Mouse (Mus musculus) regulatory T cell (primary cell): Measurements from ENCODE around the gene Rabl3.

Source experiments
- in situ Hi-C: fragments of 300-600 bp; cut with MboI, MseI; formaldehyde crosslinking; loops from one replicate; pipeline ENCODE4 v1.15.1; 2025; ENCODE audit warnings: high pct_unique_total_duplicates

Gene Rabl3

DNA sequence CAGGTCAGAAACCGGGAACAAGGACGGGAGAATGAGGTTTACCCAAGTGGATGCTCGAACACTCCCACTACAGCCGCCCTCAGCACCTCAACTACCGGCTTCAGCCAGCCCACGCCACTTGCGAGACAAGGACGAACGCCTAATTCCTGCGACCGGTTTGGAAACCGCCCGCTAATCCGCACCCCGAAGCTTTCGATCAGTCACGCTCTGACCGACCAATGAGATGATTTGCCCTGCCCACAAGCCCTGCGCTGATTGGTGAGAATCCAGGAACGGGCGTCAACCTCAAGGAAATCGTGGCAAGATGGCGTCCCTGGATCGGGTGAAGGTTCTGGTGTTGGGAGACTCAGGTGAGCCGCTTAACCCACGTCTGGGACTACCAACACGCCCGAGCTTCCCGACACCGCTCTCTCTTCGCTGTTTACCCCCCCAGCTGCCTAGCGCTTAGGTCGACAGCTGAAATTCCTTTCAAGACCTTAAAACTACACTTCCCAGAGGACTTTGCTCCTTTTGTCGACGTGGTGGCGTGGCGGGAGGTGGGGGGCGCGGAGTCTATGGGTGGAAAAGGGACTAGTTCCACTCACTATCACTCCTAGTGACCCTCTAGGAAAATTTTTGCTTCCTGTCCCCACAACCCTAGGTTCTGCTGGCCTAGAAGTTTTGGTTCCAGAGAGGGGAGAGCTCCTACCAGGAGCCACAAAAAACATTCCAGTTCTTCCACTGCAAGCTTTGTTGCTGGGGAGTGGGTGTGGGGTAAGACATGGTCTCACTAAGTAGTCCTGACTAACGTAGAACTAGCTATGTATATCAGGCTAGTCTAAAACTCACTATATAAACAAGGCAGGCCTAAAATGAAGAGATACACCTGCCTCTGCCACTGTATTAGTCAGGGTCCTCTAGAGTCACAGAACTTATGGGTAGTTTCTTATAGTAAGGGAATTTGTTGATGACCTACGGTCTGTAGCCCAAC lies at the start of gene Rabl3, which contains the start of gene Gtf2e1:
Gene Rabl3, plus strand, starts transcription at position 275 of the 970 bp plus-strand sequence.
Gene Gtf2e1, minus strand, starts transcription at position 179 of the 970 bp plus-strand sequence.
- in situ Hi-C loops = loop anchor here (25.0 kb wide), 1 partner anchor 1678 kb away; the partner anchor contains the start of gene Parp14

DNA sequence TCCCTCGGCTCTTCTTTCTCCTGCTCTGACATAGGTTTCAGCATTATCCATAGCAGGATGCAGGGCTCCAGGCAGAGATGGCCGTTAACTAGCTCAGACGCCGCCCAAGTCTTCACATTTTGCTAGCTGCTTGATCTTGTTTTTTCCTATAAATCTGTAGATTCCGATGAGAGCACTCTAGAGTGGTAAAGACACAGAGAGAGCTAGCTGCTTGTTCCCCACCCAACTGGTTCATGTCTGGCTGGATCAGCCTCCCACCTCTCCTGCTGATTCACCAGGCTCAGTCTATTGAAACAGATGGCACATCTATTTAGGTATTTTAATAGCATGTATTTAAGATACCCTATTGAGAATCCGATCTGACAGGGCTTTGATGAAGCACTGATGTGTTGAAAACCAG lies 44.7 kb upstream of the Rabl3 start:
- in situ Hi-C loops = no loop called here

GRCm38 (mm10) chr16:37498581-37498980 lies 41.1 kb upstream of the Rabl3 start:
- in situ Hi-C loops = no loop called here

DNA sequence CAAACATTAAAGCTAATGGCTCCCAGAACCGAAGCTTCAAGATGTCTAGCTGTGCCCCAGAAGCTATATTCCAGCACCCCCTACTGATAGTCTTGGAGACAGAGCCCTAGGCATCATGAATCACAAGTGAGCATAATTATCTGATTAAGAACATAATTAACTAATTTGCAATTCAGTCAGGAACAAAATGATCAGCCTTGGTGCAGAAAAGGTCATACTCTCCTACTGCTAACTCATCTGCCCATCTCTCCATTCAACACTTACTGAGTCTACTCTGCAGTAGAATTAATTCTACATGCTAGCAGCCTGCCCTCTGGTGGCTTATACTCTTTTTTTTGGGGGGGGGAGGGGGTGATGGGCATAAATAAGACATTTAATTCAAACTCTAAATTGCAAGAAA lies 35.2 kb upstream of the Rabl3 start:
- in situ Hi-C loops = no loop called here

DNA sequence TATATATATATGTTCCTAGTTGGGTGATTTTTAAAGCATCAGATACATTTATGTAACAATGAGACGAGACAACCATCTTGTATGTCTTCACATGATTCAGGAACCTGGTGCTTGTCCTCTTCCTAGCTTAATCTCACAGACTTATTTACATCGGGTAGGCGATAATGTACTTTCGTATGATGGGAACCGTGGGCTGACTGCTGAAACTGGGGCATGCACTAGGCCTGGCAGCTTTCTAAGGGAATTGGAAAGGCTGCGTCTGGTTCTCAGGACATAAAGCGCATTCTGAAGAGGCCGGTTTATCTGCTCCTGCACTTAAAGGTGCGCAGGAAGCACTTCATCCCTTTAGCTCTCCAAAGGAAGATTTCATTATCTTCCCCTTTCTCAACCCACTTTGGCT lies 32.9 kb upstream of the Rabl3 start:
- in situ Hi-C loops = no loop called here

GRCm38 (mm10) chr16:37511489-37511888 lies 28.2 kb upstream of the Rabl3 start:
- in situ Hi-C loops = no loop called here

GRCm38 (mm10) chr16:37514644-37515043 lies 25.0 kb upstream of the Rabl3 start:
- in situ Hi-C loops = no loop called here

DNA sequence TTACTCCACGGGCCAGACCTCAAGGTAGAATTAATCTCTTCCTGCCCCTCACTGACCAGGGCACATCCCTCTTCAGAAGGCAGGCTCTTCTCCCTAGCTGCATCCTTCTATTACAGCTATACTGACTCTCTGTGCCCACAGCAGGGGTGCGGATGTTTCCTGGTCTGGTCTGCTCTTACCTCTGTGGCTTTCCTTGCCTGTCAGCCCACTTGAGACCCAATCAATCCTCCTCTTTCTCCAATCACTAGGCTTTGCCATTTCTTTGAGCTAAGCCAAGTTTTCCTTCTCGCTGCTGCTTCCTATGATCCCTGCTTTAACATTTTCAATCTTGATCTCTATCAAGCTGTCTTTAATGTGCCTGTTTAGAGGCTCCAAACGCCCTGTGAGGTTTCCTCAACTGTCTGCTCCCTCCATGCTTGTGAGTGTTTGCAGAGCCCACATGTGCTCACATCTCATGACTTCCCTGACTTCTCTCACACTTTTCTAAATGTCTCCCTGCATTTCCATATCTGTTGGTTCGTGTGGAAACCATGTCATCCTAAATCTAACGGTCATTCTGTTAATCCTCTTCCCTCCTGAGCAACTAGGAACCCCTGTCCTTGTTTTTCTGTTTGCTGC lies 23.2 kb upstream of the Rabl3 start:
- in situ Hi-C loops = no loop called here

DNA sequence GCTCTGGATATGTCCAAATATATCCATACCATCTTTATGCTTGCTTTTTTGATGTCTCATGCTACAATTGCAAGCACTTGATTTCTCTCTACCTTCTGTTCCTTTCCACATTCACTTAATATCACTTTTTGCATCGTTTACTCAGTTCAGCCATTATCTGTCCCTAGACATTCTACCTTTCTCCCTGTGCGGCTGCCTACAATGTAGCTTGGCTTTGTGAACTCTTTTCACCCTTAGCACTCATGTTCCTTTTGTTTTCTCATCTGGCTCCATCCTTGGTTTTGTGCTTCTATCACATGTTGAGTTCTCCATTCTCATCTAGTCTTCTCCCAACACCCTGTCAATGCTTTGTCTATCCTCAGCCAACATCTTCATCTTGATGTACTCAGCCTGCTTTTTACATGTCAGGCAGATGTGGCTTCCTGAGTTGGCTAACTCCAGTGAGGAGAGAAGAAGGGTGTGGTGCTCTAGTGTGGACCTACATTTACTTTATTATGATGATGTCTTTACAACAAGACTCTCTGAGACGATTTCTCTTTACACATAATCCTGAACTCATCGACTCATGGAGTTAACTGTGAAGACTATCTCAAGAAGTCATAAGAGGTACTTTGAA lies 22.0 kb upstream of the Rabl3 start:
- in situ Hi-C loops = no loop called here

DNA sequence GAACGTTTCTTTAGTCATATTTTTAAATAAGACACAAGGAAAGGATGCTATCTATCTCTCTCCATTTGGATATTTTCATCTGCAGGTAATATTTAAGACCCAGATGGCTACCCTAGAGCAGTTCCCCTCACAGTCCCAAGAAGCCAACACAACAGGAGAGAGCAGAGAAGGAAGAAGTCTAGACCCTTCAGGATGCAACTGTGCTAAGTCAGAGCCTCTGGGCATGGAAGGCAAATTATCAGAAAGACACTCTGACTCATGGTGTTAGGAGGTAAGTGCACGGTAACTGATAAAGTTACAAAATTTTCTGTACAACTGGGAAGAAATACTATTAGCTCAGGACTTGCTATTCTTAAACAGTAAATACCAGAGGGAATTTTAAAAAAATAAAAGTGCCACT lies 21.0 kb upstream of the Rabl3 start:
- in situ Hi-C loops = no loop called here

DNA sequence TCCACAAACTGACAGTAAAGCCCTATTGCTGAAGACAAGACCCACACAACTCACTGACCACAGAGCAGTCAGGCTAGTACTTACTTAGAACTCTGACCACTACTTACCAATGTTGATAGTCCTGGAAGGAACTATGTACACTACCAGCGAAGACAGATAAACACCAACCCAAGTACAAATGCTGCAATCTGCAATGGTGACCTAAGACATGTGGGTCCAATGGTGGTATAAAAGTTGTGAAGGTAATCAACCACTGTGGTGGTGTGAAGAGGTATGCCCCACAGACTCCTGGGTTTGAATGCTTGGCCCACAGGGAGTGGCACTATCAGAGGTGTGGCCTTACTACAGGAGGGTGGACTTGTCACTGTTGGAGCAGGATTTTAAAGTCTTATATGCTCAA lies 20.0 kb upstream of the Rabl3 start:
- in situ Hi-C loops = no loop called here

DNA sequence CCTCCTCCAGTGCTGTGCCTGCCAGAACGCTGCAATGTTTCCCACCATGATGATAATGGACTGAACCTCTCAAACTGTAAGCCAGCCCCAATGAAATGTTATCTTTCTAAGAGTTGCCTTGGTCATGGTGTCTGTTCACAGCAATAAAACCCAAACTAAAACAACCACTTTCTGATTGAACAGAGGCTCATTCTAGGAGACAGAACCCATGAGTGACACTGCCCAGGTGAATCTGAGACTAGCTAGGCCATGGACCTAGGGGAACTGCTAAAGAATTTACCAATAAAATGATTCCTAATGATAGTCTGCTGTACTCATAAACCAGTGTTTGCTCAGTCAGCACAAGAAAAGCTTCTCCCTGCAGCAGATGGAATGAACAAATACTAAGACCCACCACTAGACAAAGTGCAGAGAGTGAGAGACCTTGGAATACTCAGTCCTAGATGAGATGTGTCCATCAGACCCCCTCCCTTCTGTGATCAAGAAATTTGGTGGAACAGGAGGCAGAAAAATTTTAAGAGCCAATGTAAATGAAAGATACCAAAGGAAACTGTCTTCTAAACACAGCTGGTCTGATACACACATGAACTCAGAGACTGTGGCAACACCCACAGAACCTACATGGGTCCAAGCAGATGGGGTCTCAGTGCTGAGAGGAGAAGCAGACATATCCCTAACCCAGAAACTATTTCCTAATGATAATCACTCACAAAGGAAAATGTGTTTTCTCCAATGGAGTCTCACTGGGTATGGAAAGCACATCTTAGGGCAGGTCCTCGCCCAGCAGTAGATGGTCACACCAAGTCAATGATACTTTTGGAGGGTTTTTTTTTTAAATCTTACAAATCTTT lies 19.3 kb upstream of the Rabl3 start:
- in situ Hi-C loops = no loop called here

DNA sequence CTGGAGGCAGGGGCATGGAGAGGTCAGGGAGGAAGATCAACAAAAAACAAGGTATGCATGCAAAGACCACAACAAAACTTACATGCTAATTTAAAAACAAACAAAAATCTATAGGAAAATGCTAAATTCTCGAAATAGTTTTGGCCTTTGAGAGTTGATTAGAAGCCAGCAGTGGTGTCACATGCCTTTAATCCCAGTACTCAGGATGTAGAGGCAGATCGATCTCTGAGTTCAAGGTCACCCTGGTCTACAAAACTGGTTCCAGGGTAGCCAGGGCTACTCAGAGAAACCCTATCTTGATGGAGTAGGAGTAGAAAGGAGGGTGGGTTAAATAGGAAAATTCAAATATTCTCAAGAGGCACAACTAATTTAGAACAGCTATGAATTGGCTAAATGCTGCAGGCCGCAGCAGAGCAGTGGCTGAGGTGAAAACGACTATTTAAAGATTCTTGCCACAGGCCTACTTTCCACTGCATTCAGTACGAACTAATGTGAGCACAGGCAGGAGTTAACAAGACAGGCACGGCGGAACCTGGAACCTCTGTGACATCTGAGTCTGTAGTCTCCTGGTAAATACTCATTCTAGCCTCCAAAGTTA lies 17.5 kb upstream of the Rabl3 start:
- in situ Hi-C loops = no loop called here

DNA sequence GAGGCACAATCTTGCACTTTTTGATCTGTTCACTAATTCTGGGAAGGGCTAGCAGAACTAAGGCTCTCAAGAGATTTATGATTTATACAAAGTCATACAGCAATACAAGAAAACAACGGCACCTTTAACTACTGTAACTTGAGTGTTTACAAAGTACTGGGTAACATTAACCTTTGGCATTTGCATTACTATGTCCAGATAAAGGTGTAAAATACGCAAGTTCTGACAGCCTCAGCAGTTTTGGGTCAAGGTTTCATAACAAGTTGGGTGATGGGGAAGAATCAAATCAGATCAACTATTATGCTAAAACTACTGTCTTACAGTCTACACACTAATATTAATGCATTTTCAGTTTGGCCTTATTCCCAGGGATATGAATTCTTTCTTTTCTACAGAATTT lies 14.6 kb upstream of the Rabl3 start:
- in situ Hi-C loops = loop anchor here (25.0 kb wide), 1 partner anchor 1663 kb away; the partner anchor contains the start of gene Parp14

DNA sequence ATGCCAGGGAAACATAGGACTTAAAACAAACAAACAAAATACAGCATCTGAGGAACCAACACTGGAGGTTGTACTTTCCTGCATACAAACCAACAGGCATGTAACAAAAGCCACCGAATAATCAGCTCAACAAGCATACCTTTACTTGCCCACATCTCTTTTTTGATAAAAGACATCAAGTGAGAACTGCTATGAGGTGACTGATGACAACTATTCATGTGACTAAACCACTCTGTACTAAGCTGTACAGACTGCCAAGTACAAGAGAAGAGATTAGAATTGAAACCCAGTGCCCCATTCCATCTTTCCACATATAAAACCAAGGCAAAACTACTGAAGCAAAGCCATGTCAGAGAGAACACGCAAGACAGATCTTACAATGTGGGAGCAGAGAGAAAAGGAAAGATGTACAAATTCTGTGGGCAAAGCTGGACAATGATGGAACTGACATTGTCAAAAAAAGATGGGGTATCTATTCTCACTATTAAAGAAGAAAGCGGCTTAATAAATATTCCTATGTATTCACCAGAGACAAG lies 12.9 kb upstream of the Rabl3 start:
- in situ Hi-C loops = loop anchor here (25.0 kb wide), 1 partner anchor 1664 kb away; the partner anchor contains the start of gene Parp14

DNA sequence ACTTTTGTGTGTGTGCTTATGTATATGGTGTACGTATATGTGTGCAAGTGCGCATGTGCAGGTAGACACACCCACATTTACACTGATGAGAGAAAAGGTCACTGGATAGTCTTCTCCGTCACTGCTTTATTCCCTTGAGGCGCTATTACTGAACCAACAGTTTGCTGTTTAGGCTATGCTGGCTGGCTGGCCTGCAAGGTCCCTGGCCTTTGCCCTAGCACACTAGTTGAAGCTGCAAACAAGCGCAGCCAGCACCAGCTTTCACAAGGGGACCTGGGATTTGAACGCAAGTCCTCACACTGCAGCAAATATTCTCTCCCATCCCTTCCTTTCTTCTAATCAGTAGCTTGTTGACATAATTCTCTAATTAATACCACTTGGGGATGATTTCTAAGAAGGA lies 9.5 kb upstream of the Rabl3 start:
- in situ Hi-C loops = loop anchor here (25.0 kb wide), 1 partner anchor 1668 kb away; the partner anchor contains the start of gene Parp14

DNA sequence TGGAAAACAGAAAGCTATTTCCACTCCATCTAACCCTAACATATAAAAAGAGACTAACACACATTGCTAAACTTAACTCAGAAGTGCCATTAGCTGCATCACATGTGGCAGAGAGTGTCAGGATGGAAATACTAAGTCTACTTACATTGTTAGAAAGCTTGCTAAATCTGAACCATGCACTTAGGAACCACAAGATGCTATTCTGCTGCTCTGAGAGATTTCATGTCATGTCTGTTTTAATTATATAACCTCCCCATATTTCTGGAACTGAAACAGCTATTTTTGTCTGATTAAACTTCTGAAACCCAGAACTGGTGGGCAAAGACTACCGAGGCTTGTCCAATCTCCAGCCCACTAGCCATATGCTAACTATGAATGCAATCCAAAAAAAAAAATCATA lies 7.6 kb upstream of the Rabl3 start:
- in situ Hi-C loops = loop anchor here (25.0 kb wide), 1 partner anchor 1670 kb away; the partner anchor contains the start of gene Parp14

GRCm38 (mm10) chr16:37533369-37534068 lies 6.2 kb upstream of the Rabl3 start:
- in situ Hi-C loops = loop anchor here (25.0 kb wide), 1 partner anchor 1671 kb away; the partner anchor contains the start of gene Parp14

- in situ Hi-C loops = loop anchor here (25.0 kb wide), 1 partner anchor 1677 kb away; the partner anchor contains the start of gene Parp14
Measured at GRCm38 (mm10) chr16:37539240-37539610, 460 bp upstream of the Rabl3 start.

GRCm38 (mm10) chr16:37540776-37541175 lies 1.1 kb downstream of the Rabl3 start:
- in situ Hi-C loops = loop anchor here (25.0 kb wide), 1 partner anchor 1678 kb away; the partner anchor contains the start of gene Parp14
